35 mouse cellular contexts compared by ENCODE assay signal in genomic region chrX:134362156-134362555, GRCm38 (mm10). TPM values are rescaled to one million over a fixed set of nuclear protein-coding genes. Genes with fewer than 3 reads are reported as not detected.
"Had no signal": no experiment of that assay in that cellular context is flagged by ENCODE, and none has a peak within 500 bp of the region (broad histone marks: within the 10 kb centered on the region; RNA-seq: fewer than 3 reads in every experiment).

No protein-coding gene starts in this region.

- H3K4me1 ChIP-seq: heart, embryonic 10.5 days; heart, embryonic 12.5 days; heart, embryonic 15.5 days; hindbrain, embryonic 10.5 days; hindbrain, embryonic 12.5 days; hindbrain, embryonic 13.5 days; hindbrain, embryonic 15.5 days; intestine, embryonic 15.5 days; kidney, embryonic 15.5 days had no signal

- H3K27ac ChIP-seq: heart, embryonic 10.5 days; heart, embryonic 15.5 days; hindbrain, embryonic 10.5 days; hindbrain, embryonic 12.5 days; hindbrain, embryonic 13.5 days; hindbrain, embryonic 14.5 days; hindbrain, embryonic 15.5 days; hindbrain, postnatal 0 days; intestine, embryonic 15.5 days; kidney, embryonic 15.5 days; kidney, postnatal 0 days; layer of hippocampus, adult 2 months; left cerebral cortex, adult 2 months had no signal

- H3K4me2 ChIP-seq: heart, embryonic 11.5 days; heart, embryonic 12.5 days; heart, embryonic 15.5 days; hindbrain, embryonic 12.5 days; hindbrain, embryonic 13.5 days; hindbrain, embryonic 14.5 days; hindbrain, embryonic 15.5 days; intestine, embryonic 15.5 days; kidney, embryonic 15.5 days had no signal

- H3K4me3 ChIP-seq: heart, embryonic 10.5 days; heart, embryonic 12.5 days; heart, embryonic 15.5 days; hindbrain, embryonic 10.5 days; hindbrain, embryonic 12.5 days; hindbrain, embryonic 13.5 days; hindbrain, embryonic 15.5 days; intestine, embryonic 15.5 days; kidney, embryonic 15.5 days; layer of hippocampus, adult 2 months; left cerebral cortex, adult 2 months had no signal

- ATAC-seq: hindbrain, embryonic 16.5 days; hindbrain, postnatal 0 days; inflammation-experienced regulatory T-cells, adult 6 months; intestine, embryonic 15.5 days; intestine, embryonic 16.5 days; intestine, postnatal 0 days had no signal

- DNase-seq: heart, postnatal 10 days; heart, postnatal 14 days; heart, postnatal 36 days; kidney, adult 11 months; kidney, adult 18-20 months; kidney, adult 2 months; kidney, adult 8-10 months; kidney, adult 9 months; kidney, postnatal 10 days; kidney, postnatal 14 days; kidney, postnatal 25 days; kidney, postnatal 36 days; kidney, postnatal 4 days; layer of hippocampus, adult 9-11 months; layer of hippocampus, postnatal 36 days had no signal

- H3K36me3 ChIP-seq: heart, embryonic 15.5 days; hindbrain, embryonic 12.5 days; hindbrain, embryonic 13.5 days; hindbrain, embryonic 15.5 days; intestine, embryonic 15.5 days had no signal

- H3K9me3 ChIP-seq: heart, embryonic 10.5 days; heart, embryonic 12.5 days; heart, embryonic 15.5 days; hindbrain, embryonic 10.5 days; hindbrain, embryonic 12.5 days; hindbrain, embryonic 13.5 days; hindbrain, embryonic 15.5 days; intestine, embryonic 15.5 days; kidney, embryonic 15.5 days had no signal

- H3K9ac ChIP-seq: heart, embryonic 12.5 days; heart, embryonic 15.5 days; hindbrain, embryonic 12.5 days; hindbrain, embryonic 13.5 days; hindbrain, embryonic 14.5 days; hindbrain, embryonic 15.5 days; intestine, embryonic 15.5 days; kidney, embryonic 15.5 days had no signal

- H3K27me3 ChIP-seq: heart, embryonic 12.5 days; heart, embryonic 15.5 days; hindbrain, embryonic 12.5 days; hindbrain, embryonic 13.5 days; hindbrain, embryonic 15.5 days; intestine, embryonic 15.5 days had no signal

RNA-seq across cellular contexts. Expression of gene Drp2, which starts 42.2 kb away (rescaled TPM):
- total RNA-seq: hematopoietic stem cell, adult 5-6 weeks had no signal
